Mouse (Mus musculus) cortical plate, adult 2 months (tissue): Measurements from ENCODE around the gene Exog. TPM values are rescaled to one million over a fixed set of nuclear protein-coding genes. Genes with fewer than 3 reads are reported as not detected.

Experiments used
- H3K27ac ChIP-seq: fragments of 200-500 bp; 2 replicates; pipeline ENCODE4 v1.5.1; 2012; ENCODE audit warnings: low read length, control low read depth, inconsistent platforms; ENCODE audit not compliant: insufficient read depth
- H3K4me1 ChIP-seq: fragments of 200-500 bp; 2 replicates; pipeline ENCODE4 v1.6.1; 2011; ENCODE audit warnings: low read length; ENCODE audit not compliant: control insufficient read depth, insufficient read depth
- H3K4me3 ChIP-seq: fragments of 200-500 bp; 2 replicates; pipeline ENCODE4 v1.5.1; 2011; ENCODE audit warnings: mild to moderate bottlenecking, low read length, control low read depth; ENCODE audit not compliant: insufficient read depth
- CTCF ChIP-seq: fragments of 200-500 bp; IDR thresholded peaks from 2 replicates; pipeline ENCODE4 v1.5.1; 2011; ENCODE audit warnings: mild to moderate bottlenecking, control low read depth, low read length; ENCODE audit not compliant: insufficient read depth; ENCODE audit errors: extremely low read depth
- POLR2A ChIP-seq: fragments of 200-500 bp; IDR thresholded peaks from 2 replicates; pipeline ENCODE4 v1.6.1; 2011; ENCODE audit warnings: mild to moderate bottlenecking, low read length, control low read depth; ENCODE audit not compliant: insufficient read depth; ENCODE audit errors: extremely low read depth
- polyA plus RNA-seq: library from polyadenylated mRNA; depleted of rRNA; stranded (reverse); fragments of >200 nt; gene quantifications from 2 replicates; pipeline ENCODE4 v1.2.3, GENCODE M21; 2012; rRNA removed

The Exog gene
- polyA plus RNA-seq, result 17.9 and 18.1 TPM in 2 replicates

GRCm38 (mm10) chr9:119444738-119445429 is at the start of gene Exog:
TSS of gene Exog (plus strand) at chr9:119444943.
- peak; percentile 79 for TF ChIP-seq POLR2A
- TF ChIP-seq CTCF, result peak; percentile 72
- Histone ChIP-seq H3K27ac (no peak within 1 kb of the TSS), H3K4me1 (0 out of 2 replicates have a peak, but pooled peaks cover 1% of the 10 kb centered on the region), H3K4me3 (peak within 1 kb of the TSS; percentile 69)

- Histone ChIP-seq H3K4me1 (peaks cover 4% of the 10 kb centered on the region; the same call in 1 of the 2 replicates), H3K4me3 (peak overlapping the region; percentile 53), H3K27ac (peak overlapping the region; percentile 77)
- TF ChIP-seq POLR2A (no peak), CTCF (no peak)
Observed at GRCm38 (mm10) chr9:119401351-119401750, 43.4 kb upstream of the Exog start.

GRCm38 (mm10) chr9:119401801-119402214 is 42.9 kb upstream of the Exog start, which contains the start of gene Acvr2b:
TSS of gene Acvr2b (plus strand) at chr9:119402118.
- Histone ChIP-seq H3K27ac (peak within 1 kb of the TSS; percentile 95), H3K4me1 (peaks cover 4% of the 10 kb centered on the region; the same call in 1 of the 2 replicates), H3K4me3 (peak within 1 kb of the TSS; percentile 53)
- TF ChIP-seq CTCF (no peak), POLR2A (peak; percentile 65; the same call in 1 of the 2 replicates)

- H3K27ac ChIP-seq, result peak overlapping the region; percentile 95
- no peak for TF ChIP-seq CTCF
- no peak for TF ChIP-seq POLR2A
- H3K4me3 ChIP-seq, result peak overlapping the region; percentile 53
- peaks cover 4% of the 10 kb centered on the region; the same call in 1 of the 2 replicates for H3K4me1 ChIP-seq
Observed at GRCm38 (mm10) chr9:119402253-119403235, 42.2 kb upstream of the Exog start.

GRCm38 (mm10) chr9:119403236-119403641 is 41.5 kb upstream of the Exog start:
- Histone ChIP-seq H3K4me1 (peaks cover 4% of the 10 kb centered on the region; the same call in 1 of the 2 replicates), H3K4me3 (peak overlapping the region; percentile 53), H3K27ac (no peak overlapping the region)
- TF ChIP-seq CTCF (no peak), POLR2A (no peak)

GRCm38 (mm10) chr9:119404090-119404489 is 40.7 kb upstream of the Exog start:
- Histone ChIP-seq H3K27ac (no peak overlapping the region), H3K4me1 (peaks cover 6% of the 10 kb centered on the region; the same call in 1 of the 2 replicates), H3K4me3 (peak overlapping the region; percentile 53; the same call in 1 of the 2 replicates)
- TF ChIP-seq CTCF, result no peak
- TF ChIP-seq POLR2A, result no peak

- peaks cover 8% of the 10 kb centered on the region; the same call in 1 of the 2 replicates for H3K4me1 ChIP-seq
- H3K27ac ChIP-seq, result no peak overlapping the region
- H3K4me3 ChIP-seq, result no peak overlapping the region
- TF ChIP-seq CTCF, result no peak
- TF ChIP-seq POLR2A, result no peak
Observed at GRCm38 (mm10) chr9:119407884-119408283, 36.9 kb upstream of the Exog start.

- 0 out of 2 replicates have a peak overlapping the region, but pooled peaks have one; percentile 16 for H3K27ac ChIP-seq
Observed at GRCm38 (mm10) chr9:119408898-119409664, 35.7 kb upstream of the Exog start.

More at GRCm38 (mm10) chr9:119408898-119409664, 35.7 kb upstream of the Exog start:
- no peak for TF ChIP-seq CTCF
- TF ChIP-seq POLR2A, result no peak
- Histone ChIP-seq H3K4me1 (peaks cover 4% of the 10 kb centered on the region; the same call in 1 of the 2 replicates), H3K4me3 (no peak overlapping the region)
